Mouse (Mus musculus) C2C12 (cell line): ENCODE data around the gene Asf1b.

ENCODE experiments used
- CEBPB ChIP-seq: IDR thresholded peaks from one replicate; pipeline ENCODE4 v1.6.1; 2011; ENCODE audit warnings: low read depth, mild to moderate bottlenecking, control low read depth, moderate library complexity
- CTCF ChIP-seq: IDR thresholded peaks from one replicate; pipeline ENCODE4 v1.5.1; 2011; ENCODE audit not compliant: control insufficient read depth, insufficient read depth, insufficient read length
- FOSL1 ChIP-seq: IDR thresholded peaks from one replicate; pipeline ENCODE4 v1.8.0; 2011; ENCODE audit warnings: mild to moderate bottlenecking, low read length; ENCODE audit not compliant: poor library complexity, insufficient read depth, severe bottlenecking
- MAX ChIP-seq: IDR thresholded peaks from one replicate; pipeline ENCODE4 v1.6.1; 2011; ENCODE audit warnings: mild to moderate bottlenecking, control low read depth
- MYOD1 ChIP-seq: IDR thresholded peaks from one replicate; pipeline ENCODE4 v1.6.1; 2011; ENCODE audit warnings: low read depth; ENCODE audit not compliant: control insufficient read depth, insufficient read length
- MYOG ChIP-seq: IDR thresholded peaks from one replicate; pipeline ENCODE4 v1.6.1; 2011; ENCODE audit not compliant: control insufficient read depth, insufficient read length; ENCODE audit errors: extremely low read depth

- no peak for TF ChIP-seq CTCF
- no peak for TF ChIP-seq FOSL1
- no peak for TF ChIP-seq MAX
- no peak for TF ChIP-seq CEBPB
- TF ChIP-seq MYOD1, result no peak
- TF ChIP-seq MYOG, result no peak
Observed at GRCm38 (mm10) chr8:83995973-83996372, 40.7 kb downstream of the Asf1b start.
